Mouse (Mus musculus): ENCODE measurements around the gene Gm17324. TPM values are rescaled to one million over a fixed set of nuclear protein-coding genes. Genes with fewer than 3 reads are reported as not detected.

Gene Gm17324
- total RNA-seq, 1 experiment from 2014 or later: 1.5 TPM

GRCm38 (mm10) chr9:78475383-78475780 is 26.8 kb upstream of the Gm17324 start:
- ATAC-seq (replicated peaks in 1 of 2; ENCODE audit: insufficient read depth in 1 of 2, low FRiP score in 2 of 2, low TSS enrichment in 1 of 2, low read depth in 1 of 2, poor library complexity in 2 of 2, severe bottlenecking in 2 of 2): no peak

GRCm38 (mm10) chr9:78474771-78475382 is 26.3 kb upstream of the Gm17324 start:
- ATAC-seq (replicated peaks in 1 of 2; ENCODE audit: insufficient read depth in 1 of 2, low FRiP score in 2 of 2, low TSS enrichment in 1 of 2, low read depth in 1 of 2, poor library complexity in 2 of 2, severe bottlenecking in 2 of 2): no peak

DNA sequence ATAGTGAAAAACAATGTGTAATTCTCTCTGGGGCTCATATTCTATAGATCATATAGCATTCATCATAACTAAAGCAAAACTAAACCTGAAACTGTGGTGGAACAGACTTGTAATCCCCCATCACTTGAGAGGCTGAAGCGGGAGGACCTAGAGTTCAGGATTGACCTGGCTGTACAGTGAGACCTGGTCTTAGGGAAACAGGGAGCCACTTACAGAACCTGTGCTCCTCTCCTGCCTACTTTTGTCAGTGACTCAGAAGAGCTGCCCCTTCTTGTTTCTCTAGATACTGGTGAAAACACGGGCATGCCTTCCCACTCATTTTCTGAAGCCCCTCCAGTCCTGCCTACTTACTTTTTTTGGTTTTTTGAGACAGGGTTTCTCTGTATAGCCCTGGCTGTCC is 25.7 kb upstream of the Gm17324 start:
- no peak for ATAC-seq (replicated peaks in 1 of 2; ENCODE audit: insufficient read depth in 1 of 2, low FRiP score in 2 of 2, low TSS enrichment in 1 of 2, low read depth in 1 of 2, poor library complexity in 2 of 2, severe bottlenecking in 2 of 2)

GRCm38 (mm10) chr9:78473588-78473987 is 25.0 kb upstream of the Gm17324 start:
- peak in 1 of 2 experiments; percentile 9; a peak in 2 of 4 replicates for ATAC-seq (replicated peaks in 1 of 2; ENCODE audit: insufficient read depth in 1 of 2, low FRiP score in 2 of 2, low TSS enrichment in 1 of 2, low read depth in 1 of 2, poor library complexity in 2 of 2, severe bottlenecking in 2 of 2)

DNA sequence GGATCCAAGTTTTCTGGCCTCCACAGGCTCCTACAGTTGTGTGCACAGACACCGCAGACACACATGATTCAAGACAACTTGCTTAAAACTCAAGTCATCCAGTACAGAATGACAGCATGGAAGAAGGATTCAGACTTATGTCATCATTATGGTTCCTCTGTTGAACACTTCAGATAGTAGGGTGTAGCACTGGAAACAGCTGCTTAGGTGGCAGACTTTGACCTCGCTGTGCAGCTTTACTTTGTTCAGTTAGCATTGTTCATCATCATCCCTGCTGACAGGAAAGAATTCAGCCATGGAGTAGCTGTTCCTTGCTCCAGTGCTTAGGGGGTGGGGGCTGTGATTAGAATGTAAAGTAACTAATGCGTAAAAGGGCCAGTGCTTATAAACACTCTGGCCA is 17.1 kb upstream of the Gm17324 start:
- no peak for ATAC-seq (replicated peaks in 1 of 2; ENCODE audit: insufficient read depth in 1 of 2, low FRiP score in 2 of 2, low TSS enrichment in 1 of 2, low read depth in 1 of 2, poor library complexity in 2 of 2, severe bottlenecking in 2 of 2)

DNA sequence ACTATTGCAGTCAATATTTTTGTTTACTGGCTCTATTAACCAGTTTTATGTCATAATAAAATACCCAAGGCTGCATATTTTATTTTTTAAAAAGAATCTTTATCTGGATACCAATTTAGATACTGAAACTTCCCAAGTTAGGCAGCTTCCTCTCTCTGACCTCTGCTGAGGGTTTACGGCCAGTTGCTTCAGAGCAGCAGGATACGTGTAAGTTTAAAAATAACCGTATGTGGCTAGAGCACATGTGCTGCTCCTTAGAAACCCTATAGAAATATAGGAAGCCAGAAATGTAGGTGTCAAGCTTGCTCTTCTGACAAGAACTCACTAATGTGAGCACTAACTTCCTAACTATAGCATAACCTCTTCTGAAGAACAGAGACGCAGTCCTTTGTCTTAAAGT is 14.8 kb upstream of the Gm17324 start:
- no peak; a peak in 1 of 4 replicates for ATAC-seq (replicated peaks in 1 of 2; ENCODE audit: insufficient read depth in 1 of 2, low FRiP score in 2 of 2, low TSS enrichment in 1 of 2, low read depth in 1 of 2, poor library complexity in 2 of 2, severe bottlenecking in 2 of 2)

GRCm38 (mm10) chr9:78457026-78457425 is 8.4 kb upstream of the Gm17324 start:
- ATAC-seq (replicated peaks in 1 of 2; ENCODE audit: insufficient read depth in 1 of 2, low FRiP score in 2 of 2, low TSS enrichment in 1 of 2, low read depth in 1 of 2, poor library complexity in 2 of 2, severe bottlenecking in 2 of 2): no peak

DNA sequence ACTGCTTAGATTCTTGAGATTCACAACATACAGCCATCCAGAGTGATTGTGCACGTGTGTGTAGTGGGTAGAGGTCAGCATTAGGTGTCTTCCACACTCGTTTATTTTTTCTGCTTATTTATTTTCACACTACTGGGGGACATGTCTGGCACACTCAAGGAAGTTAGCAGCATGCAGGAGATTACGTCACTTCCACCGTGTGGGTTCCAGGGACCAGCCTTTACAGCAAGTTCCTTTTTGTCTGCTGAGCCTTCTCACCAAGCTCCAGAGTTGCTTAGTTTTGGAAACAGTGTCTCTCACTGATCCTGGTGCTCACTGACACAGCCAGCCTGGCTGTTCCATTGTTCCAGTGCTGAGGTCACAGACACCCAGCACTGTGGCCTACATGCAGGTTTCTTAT is 2.8 kb upstream of the Gm17324 start:
- peak; percentile 82 to 90 for ATAC-seq (replicated peaks in 1 of 2; ENCODE audit: insufficient read depth in 1 of 2, low FRiP score in 2 of 2, low TSS enrichment in 1 of 2, low read depth in 1 of 2, poor library complexity in 2 of 2, severe bottlenecking in 2 of 2)

DNA sequence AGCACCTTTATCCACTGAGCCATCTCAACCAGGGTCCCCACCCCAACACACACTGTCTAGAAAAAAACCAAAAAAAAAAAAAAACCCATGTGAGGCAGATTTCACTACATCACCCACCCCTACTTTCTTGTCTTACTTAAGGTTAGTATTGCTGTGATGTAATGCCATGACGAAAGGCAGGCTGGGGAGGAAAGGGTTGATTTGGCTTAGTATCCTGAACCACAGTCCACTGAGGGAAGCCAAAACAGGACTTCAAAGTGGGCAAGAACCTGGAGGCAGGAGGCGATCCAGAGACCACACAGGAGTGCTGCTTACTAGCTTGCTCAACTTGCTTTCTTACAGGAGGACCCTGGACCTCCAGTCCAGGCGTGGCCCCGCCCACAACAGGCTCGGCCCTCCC is 1.8 kb upstream of the Gm17324 start:
- no peak for ATAC-seq (replicated peaks in 1 of 2; ENCODE audit: insufficient read depth in 1 of 2, low FRiP score in 2 of 2, low TSS enrichment in 1 of 2, low read depth in 1 of 2, poor library complexity in 2 of 2, severe bottlenecking in 2 of 2)

GRCm38 (mm10) chr9:78447606-78447972 is 997 bp downstream of the Gm17324 start:
- ATAC-seq (replicated peaks in 1 of 2; ENCODE audit: insufficient read depth in 1 of 2, low FRiP score in 2 of 2, low TSS enrichment in 1 of 2, low read depth in 1 of 2, poor library complexity in 2 of 2, severe bottlenecking in 2 of 2): no peak

- ATAC-seq (replicated peaks in 1 of 2; ENCODE audit: insufficient read depth in 1 of 2, low FRiP score in 2 of 2, low TSS enrichment in 1 of 2, low read depth in 1 of 2, poor library complexity in 2 of 2, severe bottlenecking in 2 of 2): peak; percentile 68 to 86
Measured at GRCm38 (mm10) chr9:78442579-78443392, 5.8 kb downstream of the Gm17324 start, which contains the start of gene Cgas. Gene Cgas, minus strand, starts transcription at chr9:78443237.

DNA sequence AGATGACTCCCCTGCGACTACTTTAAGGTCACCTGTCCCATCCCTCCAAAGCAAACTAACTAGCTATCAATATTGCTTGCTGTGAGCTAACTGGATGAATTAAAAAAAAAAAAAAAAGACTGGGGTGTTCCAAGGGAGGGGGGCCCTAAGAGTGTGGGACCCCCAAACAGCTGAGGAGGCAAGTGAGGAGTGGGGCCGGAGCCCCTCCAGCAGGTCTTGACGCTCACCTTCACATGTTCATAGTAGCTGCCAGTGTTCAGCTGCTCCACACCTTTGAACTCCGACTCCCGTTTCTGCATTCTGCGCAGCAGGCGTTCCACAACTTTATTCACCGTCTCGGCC is 6.4 kb downstream of the Gm17324 start:
- ATAC-seq (replicated peaks in 1 of 2; ENCODE audit: insufficient read depth in 1 of 2, low FRiP score in 2 of 2, low TSS enrichment in 1 of 2, low read depth in 1 of 2, poor library complexity in 2 of 2, severe bottlenecking in 2 of 2): no peak

DNA sequence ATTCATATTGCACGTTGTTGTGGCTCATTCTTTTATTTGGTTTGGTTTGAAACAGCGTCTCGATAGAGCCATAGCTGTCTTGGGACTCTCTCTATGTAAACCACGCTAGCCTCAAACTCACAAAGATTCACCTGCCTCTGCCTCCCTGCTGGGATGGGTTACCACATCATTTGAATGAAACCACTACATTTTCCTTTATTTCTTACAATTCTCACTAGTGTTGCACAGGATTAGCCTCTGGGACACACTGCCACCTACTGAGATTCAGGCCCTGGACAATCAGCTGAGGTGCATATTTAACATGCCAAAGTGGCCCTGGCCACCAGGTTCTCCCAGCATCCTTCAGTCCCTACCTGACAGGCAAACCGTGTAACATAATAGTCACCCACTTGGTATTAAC is 9.2 kb downstream of the Gm17324 start:
- no peak for ATAC-seq (replicated peaks in 1 of 2; ENCODE audit: insufficient read depth in 1 of 2, low FRiP score in 2 of 2, low TSS enrichment in 1 of 2, low read depth in 1 of 2, poor library complexity in 2 of 2, severe bottlenecking in 2 of 2)

DNA sequence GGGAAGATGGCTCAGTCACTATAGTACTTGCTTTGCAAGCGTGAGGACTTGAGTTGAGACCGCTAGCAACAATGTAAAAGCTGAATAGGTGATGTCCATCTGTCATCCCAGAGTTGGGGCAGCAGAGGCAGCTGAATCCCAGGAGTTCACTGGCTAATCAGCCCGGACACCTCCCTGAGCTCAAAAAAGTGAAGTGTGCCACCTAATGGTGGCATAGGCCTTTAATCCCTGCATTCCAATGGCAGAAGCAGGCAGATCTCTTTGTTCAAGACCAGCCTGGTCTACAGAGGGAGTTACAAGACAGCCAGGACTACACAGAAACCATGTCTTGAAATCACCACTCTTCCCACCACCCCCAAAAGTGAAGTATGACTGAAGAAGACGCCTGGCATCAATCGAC is 16.1 kb downstream of the Gm17324 start:
- no peak for ATAC-seq (replicated peaks in 1 of 2; ENCODE audit: insufficient read depth in 1 of 2, low FRiP score in 2 of 2, low TSS enrichment in 1 of 2, low read depth in 1 of 2, poor library complexity in 2 of 2, severe bottlenecking in 2 of 2)

DNA sequence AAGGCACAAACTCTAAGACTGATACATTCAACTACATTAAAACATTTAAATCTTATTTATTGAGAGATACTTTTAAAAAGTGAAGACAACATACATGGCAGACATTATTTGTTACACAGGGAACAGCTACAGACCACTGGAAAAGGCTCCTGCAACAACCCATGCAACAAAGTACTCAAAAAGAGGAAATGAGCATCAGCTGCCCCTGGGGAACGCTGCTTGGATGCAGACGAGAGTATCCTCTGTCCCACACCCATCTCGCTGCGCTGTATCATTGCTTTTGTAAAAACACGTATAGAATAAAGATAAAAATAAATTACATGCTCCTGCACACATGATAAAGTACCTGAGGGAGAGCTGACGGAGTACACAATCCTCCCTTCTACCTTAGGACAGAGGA is 18.1 kb downstream of the Gm17324 start:
- no peak for ATAC-seq (replicated peaks in 1 of 2; ENCODE audit: insufficient read depth in 1 of 2, low FRiP score in 2 of 2, low TSS enrichment in 1 of 2, low read depth in 1 of 2, poor library complexity in 2 of 2, severe bottlenecking in 2 of 2)

DNA sequence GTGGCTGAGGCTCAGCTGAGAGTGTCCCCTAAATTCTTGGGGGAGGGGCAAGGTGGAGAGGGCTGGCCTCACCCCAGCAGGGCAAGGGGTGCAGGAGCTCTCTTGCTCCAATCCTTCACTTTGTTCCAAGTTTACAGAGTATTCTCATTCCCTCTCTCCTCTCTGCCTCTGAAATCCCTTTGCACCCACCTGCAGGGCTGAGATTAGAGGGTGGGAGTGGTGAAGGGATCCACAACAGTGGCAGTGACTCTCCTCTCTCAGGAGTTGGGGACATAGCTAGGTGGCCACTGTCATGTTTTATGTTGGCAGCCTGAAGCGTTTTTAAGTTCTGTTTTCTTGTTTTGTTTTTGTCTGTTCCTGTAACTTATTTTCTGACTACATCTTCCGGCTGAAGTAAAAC is 19.0 kb downstream of the Gm17324 start:
- no peak for ATAC-seq (replicated peaks in 1 of 2; ENCODE audit: insufficient read depth in 1 of 2, low FRiP score in 2 of 2, low TSS enrichment in 1 of 2, low read depth in 1 of 2, poor library complexity in 2 of 2, severe bottlenecking in 2 of 2)

GRCm38 (mm10) chr9:78428870-78429432 is 19.6 kb downstream of the Gm17324 start:
- ATAC-seq (replicated peaks in 1 of 2; ENCODE audit: insufficient read depth in 1 of 2, low FRiP score in 2 of 2, low TSS enrichment in 1 of 2, low read depth in 1 of 2, poor library complexity in 2 of 2, severe bottlenecking in 2 of 2): 0 out of 4 replicates have a peak, but pooled peaks of 1 of the 2 experiments have one; percentile 23

DNA sequence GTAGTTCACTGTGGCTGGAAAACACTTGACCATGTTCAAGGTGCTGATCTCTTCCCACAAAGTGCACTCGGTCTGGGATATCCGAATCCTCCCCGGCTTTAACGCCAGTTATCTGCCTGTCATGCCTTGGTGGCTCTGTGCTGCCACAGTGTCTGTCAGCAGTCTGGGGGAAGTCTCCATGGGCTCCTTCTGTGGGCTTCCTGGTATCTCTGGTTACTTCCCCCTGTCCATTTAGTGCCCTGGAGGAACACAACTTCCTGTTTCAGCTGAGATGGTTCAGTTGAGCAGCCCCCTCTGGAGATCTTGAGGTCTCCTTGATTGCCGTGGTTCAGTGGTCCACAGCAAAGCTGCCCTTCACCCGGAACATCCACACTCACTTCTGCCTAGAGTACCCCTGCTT is 20.4 kb downstream of the Gm17324 start:
- ATAC-seq (replicated peaks in 1 of 2; ENCODE audit: insufficient read depth in 1 of 2, low FRiP score in 2 of 2, low TSS enrichment in 1 of 2, low read depth in 1 of 2, poor library complexity in 2 of 2, severe bottlenecking in 2 of 2): peak; percentile 79
